Mouse (Mus musculus): ENCODE measurements around the gene Rimkla.

Rimkla gene

DNA sequence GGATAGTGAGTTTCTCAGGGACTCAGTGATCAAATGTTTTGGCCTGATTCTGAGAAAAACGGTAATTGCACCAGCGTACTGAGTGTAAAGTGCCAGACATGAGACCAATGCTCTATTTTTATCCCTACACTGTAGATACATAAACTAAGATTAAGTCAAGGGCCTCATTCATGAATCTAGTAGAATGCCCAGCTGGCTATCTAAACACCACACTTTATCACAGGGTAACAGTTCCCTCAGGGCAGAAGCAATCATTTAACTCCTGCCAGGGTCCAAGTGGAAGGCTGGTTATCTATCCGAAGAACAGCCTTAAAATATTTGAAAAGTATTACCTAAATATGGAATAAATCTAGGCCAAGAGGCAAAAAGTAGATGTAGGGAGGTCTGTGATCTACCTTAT, 74.5 kb downstream of the Rimkla start:
- DNase-seq (ENCODE audit: low spot score in 2 of 2) = no peak

DNA sequence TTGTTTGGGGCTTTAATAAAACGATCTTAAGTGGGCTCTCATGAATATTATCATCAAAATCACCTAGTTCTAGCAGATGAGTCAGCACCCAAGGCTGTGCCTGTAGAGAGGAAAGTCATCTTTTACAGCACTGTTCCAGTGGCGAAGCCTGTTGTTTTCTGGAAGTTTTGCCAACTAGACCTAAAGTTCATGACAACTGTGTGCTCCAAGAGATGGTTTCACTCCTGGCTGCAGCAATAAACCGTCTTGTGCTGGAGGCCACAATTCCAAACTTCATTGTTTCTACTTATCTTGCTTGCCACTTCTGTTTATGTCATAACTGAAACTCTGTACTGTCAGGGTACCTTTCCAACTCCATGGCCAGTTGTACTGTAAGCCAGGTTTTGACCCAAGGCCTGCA, 75.2 kb downstream of the Rimkla start:
- DNase-seq (ENCODE audit: low spot score in 2 of 2) = no peak
